ENCODE assay signal across 21 mouse cellular contexts in genomic region chr4:114315051-114315450, GRCm38 (mm10).
A peak's percentile ranks its signal among the peaks of the same experiment; 100 is the strongest.
DNase-seq lines count a peak whose midpoint lies in the region; ATAC-seq and TF ChIP-seq lines count a peak whose summit lies in the region.
"Had no signal": no experiment of that assay in that cellular context is flagged by ENCODE, and none has a peak within 500 bp of the region (broad histone marks: within the 10 kb centered on the region; RNA-seq: fewer than 3 reads in every experiment).

No protein-coding gene starts in this region.

- TF ChIP-seq CTCF in kidney, adult 2 months (conservative IDR thresholded peaks at IDR 0.05; ENCODE audit: insufficient read depth, insufficient read length, low read depth, low read length), result no peak

- H3K36me3 ChIP-seq in kidney, adult 2 months (ENCODE audit: control insufficient read depth, insufficient read depth, low read length), result no peaks in the 10 kb centered on the region
- no peaks in the 10 kb centered on the region for H3K36me3 ChIP-seq in kidney, embryonic 16.5 days (ENCODE audit: insufficient read depth, low read length)
- H3K36me3 ChIP-seq: embryonic facial prominence, embryonic 12.5 days; G1E; heart, embryonic 15.5 days had no signal

- no peak overlapping the region for H3K9ac ChIP-seq in kidney, embryonic 16.5 days (replicated peaks; ENCODE audit: low read length)
- H3K9ac ChIP-seq: embryonic facial prominence, embryonic 12.5 days; heart, embryonic 15.5 days; hindbrain, embryonic 14.5 days had no signal

- no peak overlapping the region for H3K4me2 ChIP-seq in kidney, embryonic 16.5 days (replicated peaks; ENCODE audit: low read depth, low read length)
- H3K4me2 ChIP-seq: embryonic facial prominence, embryonic 12.5 days; heart, embryonic 11.5 days; heart, embryonic 15.5 days; hindbrain, embryonic 14.5 days had no signal

- intact Hi-C loops in left cerebral cortex, postnatal 4 days (cut with DNase I), result no loop called here

- no peaks in the 10 kb centered on the region for H3K27me3 ChIP-seq in kidney, adult 2 months (replicated peaks; ENCODE audit: control insufficient read depth, insufficient read depth, low read length)
- 0 out of 2 replicates have a peak, but pooled peaks cover 2% of the 10 kb centered on the region for H3K27me3 ChIP-seq in kidney, embryonic 16.5 days (ENCODE audit: insufficient read depth, low read length)
- H3K27me3 ChIP-seq: embryonic facial prominence, embryonic 12.5 days; heart, embryonic 15.5 days had no signal

- peaks cover 10% of the 10 kb centered on the region; the same call in 1 of the 2 replicates for H3K4me1 ChIP-seq in kidney, adult 2 months (ENCODE audit: control insufficient read depth, insufficient read depth, low read length)
- H3K4me1 ChIP-seq in kidney, embryonic 16.5 days (ENCODE audit: insufficient read depth, low read length), result no peaks in the 10 kb centered on the region
- H3K4me1 ChIP-seq: embryonic facial prominence, embryonic 12.5 days; heart, embryonic 15.5 days had no signal

- H3K27ac ChIP-seq in kidney, adult 2 months (ENCODE audit: insufficient read depth, low read depth, low read length), result peak overlapping the region; percentile 77
- no peak overlapping the region for H3K27ac ChIP-seq in kidney, embryonic 16.5 days (ENCODE audit: low read length)
- H3K27ac ChIP-seq: embryonic facial prominence, embryonic 12.5 days; heart, embryonic 15.5 days; hindbrain, embryonic 14.5 days had no signal

- TF ChIP-seq POLR2A in kidney, adult 2 months (IDR thresholded peaks at IDR 0.05; ENCODE audit: low read depth, low read length), result no peak

- no peak overlapping the region for H3K4me3 ChIP-seq in kidney, adult 2 months (ENCODE audit: insufficient read depth, low read depth, low read length)
- no peak overlapping the region for H3K4me3 ChIP-seq in kidney, embryonic 16.5 days (ENCODE audit: low read length)
- H3K4me3 ChIP-seq: embryonic facial prominence, embryonic 12.5 days; heart, embryonic 15.5 days had no signal

- no peaks in the 10 kb centered on the region for H3K9me3 ChIP-seq in kidney, embryonic 16.5 days (ENCODE audit: low read length)
- H3K9me3 ChIP-seq: embryonic facial prominence, embryonic 12.5 days; G1E; heart, embryonic 15.5 days had no signal

- DNase-seq in kidney, adult 2 months, result peak; percentile 84
- DNase-seq in adipocyte (ENCODE audit: low spot score), result peak; percentile 59
- peak; percentile 24 for DNase-seq in kidney, postnatal 10 days
- DNase-seq in left cerebral cortex, postnatal 4 days, result no peak
- no peak for DNase-seq in heart, adult 9 months (ENCODE audit: low spot score in 2 of 2)
- no peak for DNase-seq in c-Kit-positive CD71-positive TER-119-positive erythroid progenitor cells, embryonic 14.5 days (ENCODE audit: low spot score)
- DNase-seq: adrenal gland, postnatal 25 days; B cell, adult 2 months; cerebellum, adult 11 months; cerebellum, adult 8-10 months; cerebellum, postnatal 14 days; embryo, embryonic 11 days; heart, postnatal 14 days had no signal

- no peak for ATAC-seq in kidney, embryonic 16.5 days (ENCODE audit: low FRiP score, low TSS enrichment)
- ATAC-seq: CD4-positive, CD25-positive, alpha-beta regulatory T cell, adult 4 months; forebrain, embryonic 16.5 days had no signal

- WGBS in kidney, adult 2 months, result 38% methylated on average over 2 of the region's 2 CpGs
- WGBS in kidney, embryonic 16.5 days, result 59% methylated on average over 2 of the region's 2 CpGs

Comparison
In these comparisons a context has a peak if more than half of its experiments do, and no peak if none do; other contexts are left out.
1. DNase-seq: peak in kidney, adult 2 months (single experiment), adipocyte (single experiment) and kidney, postnatal 10 days (single experiment); none in left cerebral cortex, postnatal 4 days (single experiment), heart, adult 9 months (0 of 2) and c-Kit-positive CD71-positive TER-119-positive erythroid progenitor cells, embryonic 14.5 days (single experiment).